In genomic region chr11:20304341-20304740, GRCm38 (mm10) we compare ENCODE assay signal across 8 mouse cellular contexts. TPM values are rescaled to one million over a fixed set of nuclear protein-coding genes. Genes with fewer than 3 reads are reported as not detected.
DNase-seq lines count a peak whose midpoint lies in the region; ATAC-seq and TF ChIP-seq lines count a peak whose summit lies in the region.

No protein-coding gene starts in this region.

- intact Hi-C loops in left cerebral cortex, adult 2 months (cut with DNase I) = loop anchor here (2.0 kb wide), 1 partner anchor 96 kb away; no protein-coding TSS in a partner anchor

- H3K27ac ChIP-seq in hindbrain, embryonic 11.5 days (ENCODE audit: low read depth, low read length) = no peak overlapping the region
- no peak overlapping the region for H3K27ac ChIP-seq in hindbrain, embryonic 13.5 days
- H3K27ac ChIP-seq in embryonic facial prominence, embryonic 10.5 days (replicated peaks) = no peak overlapping the region
- H3K27ac ChIP-seq in left cerebral cortex, adult 2 months = no peak overlapping the region
- H3K27ac ChIP-seq in hindbrain, embryonic 14.5 days = no peak overlapping the region

- no peak overlapping the region for H3K4me2 ChIP-seq in hindbrain, embryonic 11.5 days (replicated peaks; ENCODE audit: low read depth, low read length)
- H3K4me2 ChIP-seq in hindbrain, embryonic 13.5 days = no peak overlapping the region
- H3K4me2 ChIP-seq in hindbrain, embryonic 14.5 days (replicated peaks) = no peak overlapping the region

- no peak overlapping the region for H3K4me3 ChIP-seq in hindbrain, embryonic 11.5 days (ENCODE audit: low read depth, low read length)
- no peak overlapping the region for H3K4me3 ChIP-seq in hindbrain, embryonic 13.5 days
- no peak overlapping the region for H3K4me3 ChIP-seq in embryonic facial prominence, embryonic 10.5 days
- H3K4me3 ChIP-seq in left cerebral cortex, adult 2 months = no peak overlapping the region
- no peak overlapping the region for H3K4me3 ChIP-seq in hindbrain, embryonic 14.5 days (replicated peaks; ENCODE audit: low read length)

- H3K9me3 ChIP-seq in hindbrain, embryonic 11.5 days (ENCODE audit: control insufficient read depth, low read length) = no peaks in the 10 kb centered on the region
- H3K9me3 ChIP-seq in hindbrain, embryonic 13.5 days = no peaks in the 10 kb centered on the region
- no peaks in the 10 kb centered on the region for H3K9me3 ChIP-seq in embryonic facial prominence, embryonic 10.5 days
- no peaks in the 10 kb centered on the region for H3K9me3 ChIP-seq in hindbrain, embryonic 14.5 days (ENCODE audit: control insufficient read depth, low read length)

- no peaks in the 10 kb centered on the region for H3K36me3 ChIP-seq in hindbrain, embryonic 11.5 days (ENCODE audit: control insufficient read depth, insufficient read depth, low read length)
- peaks cover 67% of the 10 kb centered on the region for H3K36me3 ChIP-seq in hindbrain, embryonic 13.5 days
- peaks cover 60% of the 10 kb centered on the region for H3K36me3 ChIP-seq in embryonic facial prominence, embryonic 10.5 days (replicated peaks)
- H3K36me3 ChIP-seq in hindbrain, embryonic 14.5 days (replicated peaks; ENCODE audit: control insufficient read depth, insufficient read depth) = peaks cover 58% of the 10 kb centered on the region

- TF ChIP-seq CTCF in left cerebral cortex, adult 2 months (IDR thresholded peaks at IDR 0.05) = peak; percentile 79

- no peak overlapping the region for H3K9ac ChIP-seq in hindbrain, embryonic 11.5 days (ENCODE audit: low read depth, low read length)
- H3K9ac ChIP-seq in hindbrain, embryonic 13.5 days = no peak overlapping the region
- H3K9ac ChIP-seq in hindbrain, embryonic 14.5 days = no peak overlapping the region

- H3K4me1 ChIP-seq in hindbrain, embryonic 11.5 days (replicated peaks; ENCODE audit: control insufficient read depth, insufficient read depth, low read length) = no peaks in the 10 kb centered on the region
- no peaks in the 10 kb centered on the region for H3K4me1 ChIP-seq in hindbrain, embryonic 13.5 days (replicated peaks)
- no peaks in the 10 kb centered on the region for H3K4me1 ChIP-seq in embryonic facial prominence, embryonic 10.5 days
- H3K4me1 ChIP-seq in hindbrain, embryonic 14.5 days (replicated peaks; ENCODE audit: control insufficient read depth, insufficient read depth, low read length) = no peaks in the 10 kb centered on the region

- H3K27me3 ChIP-seq in hindbrain, embryonic 11.5 days (ENCODE audit: control insufficient read depth, insufficient read depth, low read length) = no peaks in the 10 kb centered on the region
- H3K27me3 ChIP-seq in hindbrain, embryonic 13.5 days = no peaks in the 10 kb centered on the region
- no peaks in the 10 kb centered on the region for H3K27me3 ChIP-seq in embryonic facial prominence, embryonic 10.5 days (replicated peaks; ENCODE audit: low read depth, poor library complexity, severe bottlenecking)
- H3K27me3 ChIP-seq in hindbrain, embryonic 14.5 days (ENCODE audit: control insufficient read depth, insufficient read depth, low read length) = no peaks in the 10 kb centered on the region

- peak; percentile 64 for DNase-seq in hindbrain, embryonic 11.5 days (ENCODE audit: low spot score)
- peak; percentile 30 to 54 for DNase-seq in CD8-positive naive resting alpha-beta T cell, adult 2 months (ENCODE audit: low read depth in 2 of 2, low spot score in 2 of 2)
- DNase-seq in adrenal gland, postnatal 14 days = peak; percentile 77
- peak; percentile 40 for DNase-seq in embryonic facial prominence, embryonic 10.5 days (ENCODE audit: low spot score)
- DNase-seq in left cerebral cortex, adult 2 months (ENCODE audit: extremely low spot score in 1 of 2, low spot score in 2 of 2) = peak; percentile 31 to 48
- DNase-seq in retina, embryonic 14.5 days (ENCODE audit: low spot score) = peak; percentile 58
- no peak for DNase-seq in hindbrain, embryonic 14.5 days (ENCODE audit: low spot score)

- no peak for ATAC-seq in hindbrain, embryonic 11.5 days (ENCODE audit: low FRiP score)
- ATAC-seq in hindbrain, embryonic 13.5 days (ENCODE audit: low FRiP score) = no peak
- no peak for ATAC-seq in hindbrain, embryonic 14.5 days (ENCODE audit: low FRiP score)

- WGBS in hindbrain, embryonic 11.5 days = 70% methylated on average over 6 of the region's 6 CpGs
- 69% methylated on average over 6 of the region's 6 CpGs for WGBS in hindbrain, embryonic 13.5 days
- 74% methylated on average over 6 of the region's 6 CpGs for WGBS in embryonic facial prominence, embryonic 10.5 days
- 70% methylated on average over 6 of the region's 6 CpGs for WGBS in hindbrain, embryonic 14.5 days

RNA-seq across cellular contexts. Expression of gene Slc1a4, which starts 28.2 kb away (rescaled TPM):
- polyA plus RNA-seq in hindbrain, embryonic 11.5 days (2014; fragmentation: Nextera tagmentation; extraction: Ambion mirVana) = 19.3 and 19.4 TPM in 2 replicates
- polyA plus RNA-seq in hindbrain, embryonic 13.5 days (2015; fragmentation: Nextera tagmentation; extraction: Ambion mirVana) = 39.5 and 40.8 TPM in 2 replicates
- total RNA-seq in adrenal gland, postnatal 14 days (2021) = 7.2 and 8.1 TPM in 2 replicates
- polyA plus RNA-seq in embryonic facial prominence, embryonic 10.5 days (2016; fragmentation: Nextera tagmentation; extraction: Ambion mirVana) = 13.5 TPM in 2 replicates
- total RNA-seq in left cerebral cortex, adult 2 months (2021) = 10 to 100 TPM; 39.3 to 40.5 TPM
- polyA plus RNA-seq in hindbrain, embryonic 14.5 days (2014; fragmentation: Nextera tagmentation; extraction: Ambion mirVana) = 70.8 and 81.9 TPM in 2 replicates

RNA-seq across cellular contexts. Expression of gene Cep68, which starts 55.1 kb away (rescaled TPM):
- 27.1 and 33.2 TPM in 2 replicates for polyA plus RNA-seq in hindbrain, embryonic 11.5 days (2014; fragmentation: Nextera tagmentation; extraction: Ambion mirVana)
- polyA plus RNA-seq in hindbrain, embryonic 13.5 days (2015; fragmentation: Nextera tagmentation; extraction: Ambion mirVana) = 25.8 and 26.2 TPM in 2 replicates
- total RNA-seq in adrenal gland, postnatal 14 days (2021) = 31.1 and 32.2 TPM in 2 replicates
- polyA plus RNA-seq in embryonic facial prominence, embryonic 10.5 days (2016; fragmentation: Nextera tagmentation; extraction: Ambion mirVana) = 43.6 and 46.9 TPM in 2 replicates
- 10 to 100 TPM; 31.5 to 32.5 TPM for total RNA-seq in left cerebral cortex, adult 2 months (2021)
- polyA plus RNA-seq in hindbrain, embryonic 14.5 days (2014; fragmentation: Nextera tagmentation; extraction: Ambion mirVana) = 28.7 and 29.6 TPM in 2 replicates
